ENCODE assay signal across 19 mouse cellular contexts in the genomic region with DNA sequence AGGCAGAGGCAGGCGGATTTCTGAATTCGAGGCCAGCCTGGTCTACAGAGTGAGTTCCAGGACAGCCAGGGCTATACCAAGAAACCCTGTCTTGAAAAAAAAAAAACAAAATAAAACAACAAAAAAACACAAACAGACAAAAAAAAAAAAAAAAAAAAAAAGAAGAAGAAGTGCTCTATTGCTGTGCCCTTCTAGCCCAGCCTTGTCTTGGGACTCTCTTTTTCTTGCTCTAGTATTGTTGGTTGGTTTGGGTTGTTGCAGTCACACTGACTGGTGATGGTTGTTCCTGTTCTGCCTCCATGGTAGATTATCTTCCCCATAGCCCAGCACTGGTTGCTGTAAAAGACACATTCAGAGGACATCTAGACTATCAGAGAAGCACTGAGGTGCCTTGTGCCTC. TPM values are rescaled to one million over a fixed set of nuclear protein-coding genes. Genes with fewer than 3 reads are reported as not detected.
A peak's percentile ranks its signal among the peaks of the same experiment; 100 is the strongest.
DNase-seq lines count a peak whose midpoint lies in the region; TF ChIP-seq lines count a peak whose summit lies in the region.
"Had no signal": no experiment of that assay in that cellular context is flagged by ENCODE, and none has a peak within 500 bp of the region (broad histone marks: within the 10 kb centered on the region; RNA-seq: fewer than 3 reads in every experiment).

No protein-coding gene starts in this region.

- no peak overlapping the region for H3K9ac ChIP-seq in MEL (ENCODE audit: control insufficient read depth, low read depth, low read length, poor library complexity, severe bottlenecking)

- H3K79me2 ChIP-seq in MEL (ENCODE audit: control insufficient read depth, insufficient read depth, low read length, poor library complexity) = peaks cover 2% of the 10 kb centered on the region

- no peak for TF ChIP-seq EP300 in MEL (IDR thresholded peaks at IDR 0.05; ENCODE audit: low read depth in 1 of 2, low read length in 2 of 2)

- peaks cover 19 to 33% of the 10 kb centered on the region in 2 experiments for H3K4me1 ChIP-seq in MEL (ENCODE audit: control insufficient read depth in 1 of 2, insufficient read depth in 2 of 2, low read length in 2 of 2)

- peak overlapping the region; percentile 55 for H3K27ac ChIP-seq in MEL (ENCODE audit: control insufficient read depth, low read depth, low read length)

- no peaks in the 10 kb centered on the region for H3K9me3 ChIP-seq in MEL (replicated peaks; ENCODE audit: insufficient read depth, low read length)
- H3K9me3 ChIP-seq: G1E had no signal

- H3K36me3 ChIP-seq in MEL (ENCODE audit: control insufficient read depth in 1 of 2, insufficient read depth in 2 of 2, low read length in 2 of 2) = peaks cover 31 to 52% of the 10 kb centered on the region in 2 experiments

- H3K27me3 ChIP-seq in MEL (ENCODE audit: control insufficient read depth in 1 of 2, insufficient read depth in 2 of 2, low read length in 2 of 2) = no peaks in the 10 kb centered on the region
- H3K27me3 ChIP-seq: CH12.LX, Patski had no signal

- peak; percentile 65 for DNase-seq in MEL (ENCODE audit: low read depth, low spot score)
- DNase-seq in MEL-GATA-1-ER (ENCODE audit: extremely low read depth, low read depth) = peak; percentile 47
- no peak for DNase-seq in thymus, postnatal 4 days
- no peak for DNase-seq in urinary bladder, postnatal 14 days (ENCODE audit: low spot score)
- DNase-seq: adrenal gland, adult 2 months; adrenal gland, adult 8-10 months; adrenal gland, postnatal 10 days; adrenal gland, postnatal 14 days; adrenal gland, postnatal 25 days; adrenal gland, postnatal 36 days; B cell, adult 2 months; cerebellum, adult 11 months; cerebellum, adult 11-12 months; cerebellum, adult 18-20 months; cerebellum, adult 2 months; cerebellum, adult 8-10 months had no signal

- TF ChIP-seq RAD21 in MEL (IDR thresholded peaks at IDR 0.05; ENCODE audit: low read depth, low read length) = no peak

- no peak overlapping the region for H3K4me3 ChIP-seq in MEL (ENCODE audit: control insufficient read depth in 1 of 2, insufficient read depth in 1 of 2, low read depth in 2 of 2, low read length in 2 of 2)

- no peak for TF ChIP-seq POLR2A in MEL (IDR thresholded peaks at IDR 0.05; ENCODE audit: control insufficient read depth in 1 of 2, insufficient read depth in 1 of 2, low read depth in 1 of 2, low read length in 2 of 2, poor library complexity in 1 of 2)

- TF ChIP-seq CTCF in MEL (IDR thresholded peaks at IDR 0.05 in 2 of 3, conservative IDR thresholded peaks at IDR 0.05 in 1 of 3; ENCODE audit: control insufficient read depth in 1 of 3, insufficient read depth in 1 of 3, low read depth in 2 of 3, low read length in 3 of 3, poor library complexity in 1 of 3, severe bottlenecking in 1 of 3) = no peak

TF ChIP-seq in MEL, 35 proteins besides CTCF, POLR2A, EP300 and RAD21:
- TF ChIP-seq TBP (IDR thresholded peaks at IDR 0.05; ENCODE audit: low read depth, low read length) (0 out of 2 replicates have a peak, but pooled peaks have one; percentile 16), ZNF384 (IDR thresholded peaks at IDR 0.05; ENCODE audit: low read depth, low read length) (peak; percentile 92), KAT2A (conservative IDR thresholded peaks at IDR 0.05; ENCODE audit: low read depth, low read length) (no peak), ETS1 (IDR thresholded peaks at IDR 0.05; ENCODE audit: low read depth, low read length) (no peak), RCOR1 (IDR thresholded peaks at IDR 0.05; ENCODE audit: low read depth, low read length) (no peak)

RNA-seq across cellular contexts. Expression of gene Atg16l1, which starts 13.6 kb away (rescaled TPM):
- 25.7 and 34.0 TPM in 2 replicates for total RNA-seq in MEL (2012; rRNA removed)
- 10 to 100 TPM in 1 of 2 experiments, not detected in 1; 33.8 TPM for polyA plus RNA-seq in MEL (2012; ENCODE audit: insufficient read depth in 1 of 2, insufficient read length in 2 of 2, low read depth in 1 of 2, low replicate concordance in 2 of 2, missing spikeins in 1 of 2)

RNA-seq across cellular contexts. Expression of gene Sag, which starts 34.2 kb away (rescaled TPM):
- total RNA-seq in MEL (2012; rRNA removed) = 2.5 and 4.3 TPM in 2 replicates
- polyA plus RNA-seq in MEL (2012; ENCODE audit: insufficient read depth in 1 of 2, insufficient read length in 2 of 2, low read depth in 1 of 2, low replicate concordance in 2 of 2, missing spikeins in 1 of 2) = 1 to 10 TPM in 1 of 2 experiments, not detected in 1; 4.1 TPM
- polyA plus RNA-seq: G1E had no signal

Comparison
In these comparisons a context has a peak if more than half of its experiments do, and no peak if none do; other contexts are left out.
1. DNase-seq: peak in MEL (single experiment) and MEL-GATA-1-ER (single experiment); none in thymus, postnatal 4 days (single experiment) and urinary bladder, postnatal 14 days (single experiment).